Mouse (Mus musculus) 416B (cell line): ENCODE data around the gene Srp9.
"Not testable (repeated sequence)": the region's sequence is repeated elsewhere in the genome, so short reads cannot be mapped to it uniquely, and the experiment has no call there.

ENCODE experiments used
- DNase-seq: peaks from one replicate; pipeline ENCODE4 v3.0.0; 2011; ENCODE audit warnings: low read depth

Gene Srp9

DNA sequence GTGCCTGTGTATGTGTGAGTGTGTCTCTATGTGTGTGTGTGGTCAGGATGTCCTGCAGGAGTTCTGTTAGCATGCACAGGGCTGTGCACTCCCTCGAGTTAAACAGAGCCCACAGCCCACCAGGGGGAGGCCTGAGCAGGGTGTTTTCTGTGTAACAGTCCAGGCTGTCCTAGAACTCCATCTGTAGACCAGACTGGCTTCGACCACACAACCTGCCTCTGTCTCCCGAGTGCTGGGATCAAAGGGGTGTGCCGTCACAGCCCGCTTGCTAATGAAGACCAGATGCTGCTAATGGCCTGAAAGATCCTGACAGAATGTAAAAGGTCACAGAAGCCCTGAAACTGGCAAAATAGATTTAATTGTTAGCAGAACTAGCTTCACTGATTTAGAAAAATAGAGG is 21.0 kb downstream of the Srp9 start:
- DNase-seq: no peak

DNA sequence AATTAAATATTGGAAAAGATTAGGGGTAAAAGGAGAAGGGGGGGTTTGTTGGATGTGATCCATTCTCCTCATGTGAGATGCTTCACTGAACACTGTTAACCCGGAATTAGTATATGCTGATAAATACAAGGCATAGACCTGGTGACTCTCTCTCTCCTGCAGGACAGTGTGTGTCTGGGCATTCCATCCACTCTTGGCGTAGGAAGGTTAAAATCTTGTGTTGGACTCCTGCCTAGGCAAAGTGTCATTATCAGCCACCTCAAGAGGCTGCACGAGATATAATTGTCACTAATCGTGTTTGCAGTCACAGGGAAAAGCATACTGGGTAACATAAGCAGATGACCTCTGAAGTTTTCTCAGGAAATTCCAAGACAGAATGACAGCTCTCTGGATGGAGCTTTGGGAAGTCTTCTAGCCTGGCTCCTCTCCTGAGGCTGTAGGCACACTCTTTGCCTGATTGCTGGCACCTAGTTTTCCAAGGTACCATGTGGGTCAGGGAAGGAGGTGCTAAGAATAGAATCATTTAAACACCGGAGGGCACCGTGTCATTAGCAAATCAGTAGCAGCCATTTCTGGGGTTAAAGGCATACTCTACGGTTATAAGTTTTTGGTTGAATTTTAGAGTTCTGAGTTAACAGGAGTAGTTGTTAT is 24.5 kb downstream of the Srp9 start:
- no peak for DNase-seq

DNA sequence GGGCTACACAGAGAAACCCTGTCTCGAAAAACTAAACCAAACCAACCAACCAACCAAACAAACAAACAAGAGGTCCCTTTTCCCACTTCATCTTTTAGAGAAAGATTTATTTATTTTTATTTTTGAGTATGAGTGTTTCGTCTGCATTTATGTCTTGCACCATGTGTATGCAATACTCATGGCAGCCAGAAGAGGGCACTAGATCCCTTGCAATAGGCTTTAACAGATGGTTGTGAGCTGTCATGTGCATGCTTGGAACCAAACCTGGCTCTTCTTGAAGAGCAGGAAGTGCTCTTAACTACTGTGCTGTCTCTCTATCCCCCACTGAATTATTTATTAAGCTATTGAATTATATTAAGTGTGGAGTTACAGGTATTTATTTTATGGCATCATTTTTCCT is 25.4 kb downstream of the Srp9 start:
- DNase-seq: peak; percentile 75

DNA sequence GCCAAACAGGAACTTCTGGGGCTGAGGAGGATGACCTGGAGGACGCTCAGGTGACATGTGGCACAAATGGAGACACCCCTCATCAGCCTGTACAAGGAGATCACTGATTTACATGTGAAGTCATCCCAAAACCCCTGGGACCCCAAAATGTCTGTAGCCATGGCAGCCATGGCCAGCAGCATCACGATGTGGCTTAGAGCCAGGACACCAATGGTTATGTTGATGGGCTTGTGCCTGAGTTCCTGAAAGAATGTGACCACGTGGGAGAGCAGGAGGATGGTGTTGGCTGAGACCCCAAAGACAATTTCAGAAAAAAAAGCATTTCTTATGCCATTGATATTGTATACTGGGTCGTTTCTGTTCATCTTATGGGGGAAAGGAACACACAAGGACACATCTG is 33.2 kb downstream of the Srp9 start:
- DNase-seq: no peak

DNA sequence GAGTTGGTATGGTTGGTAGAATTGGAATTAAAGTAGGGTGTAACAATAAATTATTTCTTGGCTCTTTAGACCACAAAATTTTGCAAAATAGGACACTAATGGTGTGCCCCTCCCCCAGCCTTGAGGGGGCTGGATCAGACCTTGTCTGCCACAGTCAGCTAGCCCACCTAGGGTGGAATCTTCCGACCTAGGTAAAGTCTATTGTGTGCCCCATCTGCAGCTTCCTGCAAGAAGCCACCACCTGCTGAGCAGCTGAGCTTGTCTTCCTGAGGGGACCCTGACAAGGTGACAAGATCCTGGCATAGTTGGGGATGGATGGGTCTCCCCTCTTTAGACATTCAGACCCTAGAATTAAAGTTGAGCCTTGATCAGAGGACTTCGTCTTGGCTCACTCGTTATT is 35.0 kb downstream of the Srp9 start:
- DNase-seq: no peak

DNA sequence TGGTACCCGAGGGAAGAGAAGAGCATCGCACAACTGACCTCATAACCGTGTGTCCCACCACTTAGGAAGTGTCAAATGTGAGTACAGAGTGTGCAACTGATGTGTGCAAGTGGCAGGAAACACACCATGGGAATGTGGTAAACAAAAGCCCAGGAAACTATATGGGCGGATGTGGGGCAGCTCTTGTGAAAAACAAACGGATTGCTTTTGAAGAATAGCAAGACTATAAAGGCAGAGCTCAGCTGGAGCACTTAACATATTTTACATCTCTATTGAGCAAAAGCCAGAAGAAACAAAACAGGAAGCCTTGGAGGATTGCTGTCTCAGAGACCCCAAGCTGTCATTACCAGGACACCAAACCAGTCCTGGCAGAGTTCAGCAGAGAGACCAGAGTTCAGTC is 38.4 kb downstream of the Srp9 start:
- no peak for DNase-seq

DNA sequence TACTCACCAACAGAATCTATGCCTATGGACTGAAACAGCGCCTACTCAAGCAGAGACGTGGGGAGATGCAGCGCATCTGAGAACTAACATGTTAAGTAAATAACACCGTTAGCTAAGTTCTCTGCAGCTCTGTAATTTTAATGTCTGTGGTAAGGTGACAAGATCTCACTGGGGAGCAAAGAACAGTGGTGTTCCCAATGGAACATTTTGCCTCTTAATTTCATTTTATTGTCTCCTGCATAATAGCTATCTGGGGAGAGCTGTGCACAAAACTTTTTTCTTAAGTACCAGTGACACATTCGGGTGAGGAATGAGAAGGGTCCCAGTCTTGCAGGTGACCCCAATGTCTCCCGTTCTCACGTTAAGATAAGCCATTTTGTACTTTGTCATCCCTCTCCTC is 39.8 kb downstream of the Srp9 start, which contains the start of gene Vmn1r1:
TSS of gene Vmn1r1 (minus strand) at position 101 of the 400 bp plus-strand sequence.
- no peak for DNase-seq

DNA sequence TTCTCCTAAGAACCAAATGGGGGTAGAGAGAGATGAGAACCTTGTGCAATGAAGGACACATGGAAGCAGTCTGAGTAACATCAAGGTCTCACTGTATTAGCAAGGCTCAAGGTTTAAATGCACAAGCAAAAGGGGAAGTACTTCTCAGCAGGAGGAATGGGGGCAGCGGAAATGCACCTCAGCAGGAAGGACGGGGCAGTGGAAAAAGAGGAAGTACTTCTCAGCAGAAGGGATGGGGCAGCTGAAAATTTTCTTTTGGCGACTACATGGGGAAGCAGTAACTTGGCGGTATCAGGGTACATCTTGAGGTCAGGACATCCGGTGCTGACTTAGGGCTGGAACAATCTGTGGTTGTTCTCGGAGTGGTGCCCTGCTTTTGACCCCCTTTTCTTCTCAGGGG is 45.7 kb downstream of the Srp9 start:
- DNase-seq: not testable (repeated sequence)

DNA sequence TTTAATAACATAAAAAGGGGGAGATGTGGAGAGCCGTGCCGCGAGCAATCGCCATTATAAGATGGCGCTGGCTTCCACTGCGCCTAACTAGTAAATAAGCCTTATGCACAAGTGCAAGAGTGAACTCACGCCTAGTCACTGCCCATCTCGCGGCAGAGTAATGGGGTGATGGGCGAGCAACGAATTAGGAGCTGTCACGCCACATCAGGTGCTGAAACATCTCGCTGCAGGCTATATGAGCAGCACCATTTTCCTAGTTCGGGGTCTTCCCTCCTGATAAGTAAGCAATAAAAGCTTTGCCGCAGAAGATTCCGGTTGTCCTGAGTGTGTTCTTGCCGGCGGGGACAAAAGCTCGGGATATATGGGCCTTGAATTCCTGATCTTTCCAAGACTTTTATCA is 52.4 kb downstream of the Srp9 start:
- not testable (repeated sequence) for DNase-seq

DNA sequence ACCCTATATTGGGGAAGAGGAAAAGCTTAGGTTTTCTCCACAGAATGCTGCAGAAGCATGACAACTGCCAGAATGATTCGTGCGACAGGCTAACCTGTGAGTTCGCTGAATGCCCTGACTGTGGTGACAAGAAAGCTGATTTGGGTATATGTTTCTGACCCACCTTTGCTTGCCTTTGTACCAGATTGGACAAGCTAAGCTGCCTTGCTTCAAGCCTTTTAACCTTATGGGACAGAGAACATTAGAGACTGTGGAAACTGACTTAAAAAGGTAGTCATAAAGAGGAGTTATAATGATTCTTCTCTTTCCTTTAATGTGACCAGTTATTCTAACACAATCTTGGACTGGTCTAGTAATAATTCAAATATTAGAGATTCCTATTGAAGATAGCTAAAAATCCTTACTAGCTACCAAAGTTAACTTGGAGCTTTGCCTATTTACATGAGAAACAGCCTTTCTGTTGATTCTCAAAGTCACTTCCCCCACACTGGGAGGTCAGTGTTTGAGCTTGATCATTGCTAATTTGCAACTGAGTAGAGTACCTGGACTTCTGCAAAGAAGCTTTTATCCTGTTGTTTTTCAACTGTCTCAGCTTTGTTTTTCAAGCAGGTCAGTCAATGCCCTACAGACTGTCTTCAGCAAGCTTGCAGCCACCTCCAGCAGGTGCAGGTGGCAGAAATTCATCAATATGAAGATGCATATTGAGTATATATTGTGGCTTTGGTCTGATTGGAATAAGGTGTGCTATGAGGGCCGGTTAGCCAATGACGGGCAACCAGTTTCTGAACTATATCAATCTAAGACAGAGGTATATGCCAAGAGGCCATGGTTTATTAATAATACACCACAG is 57.1 kb downstream of the Srp9 start:
- DNase-seq: no peak
